Mouse (Mus musculus): ENCODE measurements around the gene A630095N17Rik.

DNA sequence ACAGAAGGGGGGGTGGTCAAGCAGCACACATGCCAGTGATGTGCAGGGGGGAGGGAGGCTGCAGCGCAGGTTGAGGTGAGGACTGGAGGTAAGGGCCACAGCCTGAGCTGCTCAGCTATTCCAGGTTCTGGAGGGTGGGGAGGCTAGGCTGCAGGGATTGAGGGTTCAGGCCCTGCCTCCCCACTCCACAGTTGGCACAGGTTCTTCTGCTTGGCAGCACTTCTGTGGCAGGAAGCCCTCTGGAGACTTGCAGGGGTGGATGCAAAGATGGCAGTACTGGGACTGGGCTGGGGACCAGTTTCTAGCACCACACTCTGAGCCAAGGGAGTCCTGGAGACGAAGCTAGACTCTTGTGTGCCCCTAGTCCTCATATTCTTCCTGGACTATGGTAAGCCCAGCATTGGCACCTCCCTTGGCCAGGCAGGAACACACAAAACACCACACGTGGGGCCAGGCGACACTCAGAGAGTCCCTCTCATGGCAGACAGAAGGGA is 50.5 kb downstream of the A630095N17Rik start:
- TF ChIP-seq POLR2A (IDR thresholded peaks at IDR 0.05; ENCODE audit: low read depth, low read length) = no peak
- no peak for TF ChIP-seq CTCF (IDR thresholded peaks at IDR 0.05; ENCODE audit: borderline replicate concordance, insufficient read depth, low read length)

Measured in embryonic fibroblast, embryonic 13.5 days (primary cell).